Mouse (Mus musculus): ENCODE measurements around the gene Bnipl. TPM values are rescaled to one million over a fixed set of nuclear protein-coding genes. Genes with fewer than 3 reads are reported as not detected.

The Bnipl gene
- polyA plus RNA-seq, 1 experiment from 2014 or later: 1.6 TPM

GRCm38 (mm10) chr3:95274453-95274852 lies 23.5 kb upstream of the Bnipl start:
- H3K4me3 ChIP-seq (replicated peaks; ENCODE audit: low read depth, low read length): no peak overlapping the region
- TF ChIP-seq CTCF (IDR thresholded peaks at IDR 0.05; ENCODE audit: low read depth): peak; percentile 26; the same call in 1 of the 2 replicates
- H3K27me3 ChIP-seq (ENCODE audit: insufficient read depth, low read length): no peaks in the 10 kb centered on the region
- H3K9ac ChIP-seq (ENCODE audit: low read depth, low read length): no peak overlapping the region
- no peak overlapping the region for H3K27ac ChIP-seq
- H3K36me3 ChIP-seq (ENCODE audit: insufficient read depth, low read length): no peaks in the 10 kb centered on the region
- H3K9me3 ChIP-seq (replicated peaks; ENCODE audit: low read length): no peaks in the 10 kb centered on the region
- no peaks in the 10 kb centered on the region for H3K4me1 ChIP-seq (replicated peaks; ENCODE audit: insufficient read depth, low read length)
- no peak for DNase-seq (ENCODE audit: low spot score)
- no peak for ATAC-seq (replicated peaks; ENCODE audit: low FRiP score, low read depth)
- WGBS: 99% methylated on average over 4 of the region's 4 CpGs
- H3K4me2 ChIP-seq (ENCODE audit: low read length): no peak overlapping the region

GRCm38 (mm10) chr3:95273471-95273870 lies 22.5 kb upstream of the Bnipl start:
- no peaks in the 10 kb centered on the region for H3K36me3 ChIP-seq (ENCODE audit: insufficient read depth, low read length)
- 87% methylated on average over 5 of the region's 5 CpGs for WGBS
- H3K9ac ChIP-seq (ENCODE audit: low read depth, low read length): no peak overlapping the region
- DNase-seq (ENCODE audit: low spot score) (no peak), ATAC-seq (replicated peaks; ENCODE audit: low FRiP score, low read depth) (no peak)
- H3K27me3 ChIP-seq (ENCODE audit: insufficient read depth, low read length): no peaks in the 10 kb centered on the region
- no peaks in the 10 kb centered on the region for H3K9me3 ChIP-seq (replicated peaks; ENCODE audit: low read length)
- H3K27ac ChIP-seq: no peak overlapping the region
- H3K4me2 ChIP-seq (ENCODE audit: low read length): no peak overlapping the region
- H3K4me1 ChIP-seq (replicated peaks; ENCODE audit: insufficient read depth, low read length): no peaks in the 10 kb centered on the region
- H3K4me3 ChIP-seq (replicated peaks; ENCODE audit: low read depth, low read length): no peak overlapping the region
- TF ChIP-seq CTCF (IDR thresholded peaks at IDR 0.05; ENCODE audit: low read depth): no peak

GRCm38 (mm10) chr3:95270766-95271364 lies 19.9 kb upstream of the Bnipl start:
- no peaks in the 10 kb centered on the region for H3K4me1 ChIP-seq (replicated peaks; ENCODE audit: insufficient read depth, low read length)
- no peaks in the 10 kb centered on the region for H3K9me3 ChIP-seq (replicated peaks; ENCODE audit: low read length)
- no peak overlapping the region for H3K9ac ChIP-seq (ENCODE audit: low read depth, low read length)
- H3K36me3 ChIP-seq (ENCODE audit: insufficient read depth, low read length): 0 out of 2 replicates have a peak, but pooled peaks cover 3% of the 10 kb centered on the region
- DNase-seq (ENCODE audit: low spot score) (no peak), ATAC-seq (replicated peaks; ENCODE audit: low FRiP score, low read depth) (no peak)
- TF ChIP-seq CTCF (IDR thresholded peaks at IDR 0.05; ENCODE audit: low read depth): no peak
- no peak overlapping the region for H3K4me3 ChIP-seq (replicated peaks; ENCODE audit: low read depth, low read length)
- 83% methylated on average over 12 of the region's 12 CpGs for WGBS
- H3K27me3 ChIP-seq (ENCODE audit: insufficient read depth, low read length): no peaks in the 10 kb centered on the region
- no peak overlapping the region for H3K27ac ChIP-seq
- no peak overlapping the region for H3K4me2 ChIP-seq (ENCODE audit: low read length)

- no peak overlapping the region; the same call in 1 of the 2 replicates for H3K27ac ChIP-seq
- 75% methylated on average over 5 of the region's 5 CpGs for WGBS
- no peak for ATAC-seq (replicated peaks; ENCODE audit: low FRiP score, low read depth)
Observed at GRCm38 (mm10) chr3:95269789-95270188, 18.8 kb upstream of the Bnipl start.

GRCm38 (mm10) chr3:95267855-95268254 lies 16.9 kb upstream of the Bnipl start:
- Histone ChIP-seq H3K36me3 (ENCODE audit: insufficient read depth, low read length) (0 out of 2 replicates have a peak, but pooled peaks cover 12% of the 10 kb centered on the region), H3K9me3 (replicated peaks; ENCODE audit: low read length) (no peaks in the 10 kb centered on the region), H3K4me3 (replicated peaks; ENCODE audit: low read depth, low read length) (no peak overlapping the region), H3K27ac (no peak overlapping the region), H3K27me3 (ENCODE audit: insufficient read depth, low read length) (no peaks in the 10 kb centered on the region), H3K4me1 (replicated peaks; ENCODE audit: insufficient read depth, low read length) (no peaks in the 10 kb centered on the region), H3K9ac (ENCODE audit: low read depth, low read length) (no peak overlapping the region), H3K4me2 (ENCODE audit: low read length) (no peak overlapping the region)
- no peak for TF ChIP-seq CTCF (IDR thresholded peaks at IDR 0.05; ENCODE audit: low read depth)
- DNase-seq (ENCODE audit: low spot score) (peak; percentile 21), ATAC-seq (replicated peaks; ENCODE audit: low FRiP score, low read depth) (peak; percentile 50)

More at GRCm38 (mm10) chr3:95269789-95270188, 18.8 kb upstream of the Bnipl start:
- Histone ChIP-seq H3K4me1 (replicated peaks; ENCODE audit: insufficient read depth, low read length) (no peaks in the 10 kb centered on the region), H3K36me3 (ENCODE audit: insufficient read depth, low read length) (0 out of 2 replicates have a peak, but pooled peaks cover 7% of the 10 kb centered on the region), H3K9ac (ENCODE audit: low read depth, low read length) (no peak overlapping the region), H3K4me3 (replicated peaks; ENCODE audit: low read depth, low read length) (no peak overlapping the region), H3K27me3 (ENCODE audit: insufficient read depth, low read length) (no peaks in the 10 kb centered on the region), H3K9me3 (replicated peaks; ENCODE audit: low read length) (no peaks in the 10 kb centered on the region), H3K4me2 (ENCODE audit: low read length) (no peak overlapping the region)
- no peak for TF ChIP-seq CTCF (IDR thresholded peaks at IDR 0.05; ENCODE audit: low read depth)
- DNase-seq (ENCODE audit: low spot score): no peak

- Histone ChIP-seq H3K27ac (no peak overlapping the region), H3K9ac (ENCODE audit: low read depth, low read length) (no peak overlapping the region), H3K4me2 (ENCODE audit: low read length) (no peak overlapping the region), H3K4me3 (replicated peaks; ENCODE audit: low read depth, low read length) (no peak overlapping the region), H3K27me3 (ENCODE audit: insufficient read depth, low read length) (no peaks in the 10 kb centered on the region), H3K4me1 (replicated peaks; ENCODE audit: insufficient read depth, low read length) (no peaks in the 10 kb centered on the region), H3K36me3 (ENCODE audit: insufficient read depth, low read length) (peaks cover 21% of the 10 kb centered on the region; the same call in 1 of the 2 replicates), H3K9me3 (replicated peaks; ENCODE audit: low read length) (no peaks in the 10 kb centered on the region)
- ATAC-seq (replicated peaks; ENCODE audit: low FRiP score, low read depth) (no peak), DNase-seq (ENCODE audit: low spot score) (no peak)
- no peak for TF ChIP-seq CTCF (IDR thresholded peaks at IDR 0.05; ENCODE audit: low read depth)
- 93% methylated on average over 3 of the region's 3 CpGs for WGBS
Observed at GRCm38 (mm10) chr3:95266052-95266451, 15.1 kb upstream of the Bnipl start.

GRCm38 (mm10) chr3:95264724-95265123 lies 13.7 kb upstream of the Bnipl start:
- WGBS: 78% methylated on average over 1 of the region's 1 CpGs
- H3K4me1 ChIP-seq (replicated peaks; ENCODE audit: insufficient read depth, low read length): no peaks in the 10 kb centered on the region
- no peaks in the 10 kb centered on the region for H3K27me3 ChIP-seq (ENCODE audit: insufficient read depth, low read length)
- H3K4me3 ChIP-seq (replicated peaks; ENCODE audit: low read depth, low read length): no peak overlapping the region
- no peaks in the 10 kb centered on the region for H3K9me3 ChIP-seq (replicated peaks; ENCODE audit: low read length)
- TF ChIP-seq CTCF (IDR thresholded peaks at IDR 0.05; ENCODE audit: low read depth): no peak
- ATAC-seq (replicated peaks; ENCODE audit: low FRiP score, low read depth): no peak
- H3K36me3 ChIP-seq (ENCODE audit: insufficient read depth, low read length): peaks cover 21% of the 10 kb centered on the region; the same call in 1 of the 2 replicates
- no peak overlapping the region for H3K4me2 ChIP-seq (ENCODE audit: low read length)
- H3K27ac ChIP-seq: no peak overlapping the region
- no peak overlapping the region for H3K9ac ChIP-seq (ENCODE audit: low read depth, low read length)
- DNase-seq (ENCODE audit: low spot score): no peak
